Mouse (Mus musculus) kidney, adult 8-10 months (tissue): Measurements from ENCODE around the gene Hykk.

ENCODE experiments used
- DNase-seq, 2 experiments: peaks; one replicate each; pipeline ENCODE4 v3.0.0; 2022

Gene Hykk

GRCm38 (mm10) chr9:54981291-54982191, 64.5 kb downstream of the Hykk start:
- peak in 1 of 2 experiments; percentile 21 for DNase-seq

GRCm38 (mm10) chr9:54982401-54982800, 65.3 kb downstream of the Hykk start:
- no peak for DNase-seq

- no peak for DNase-seq
Observed at GRCm38 (mm10) chr9:54990362-54990761, 73.3 kb downstream of the Hykk start.

- no peak for DNase-seq
Observed at GRCm38 (mm10) chr9:54994381-54994780, 77.3 kb downstream of the Hykk start.

DNA sequence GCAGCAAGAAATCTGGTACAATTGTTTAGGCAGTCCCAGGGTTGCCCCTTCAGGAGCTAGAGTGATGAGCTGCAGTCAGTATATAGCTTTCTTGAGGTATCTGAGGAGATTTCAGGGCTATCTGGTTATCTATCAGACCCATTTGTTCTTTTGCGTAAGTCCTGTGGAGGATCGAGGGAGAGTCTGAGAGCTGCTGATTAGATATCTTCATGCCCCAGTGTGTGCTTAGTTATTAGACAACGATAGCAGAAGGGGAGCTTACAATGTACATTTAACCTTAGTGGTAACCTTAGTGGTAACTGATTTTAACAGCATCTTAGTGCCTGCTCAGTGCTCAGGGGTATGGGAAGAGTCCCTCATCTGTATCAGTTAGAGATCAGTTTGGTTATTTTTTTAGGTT, 78.6 kb downstream of the Hykk start:
- no peak for DNase-seq
